Mouse (Mus musculus): Measurements from ENCODE around the gene Sc5d.

- TF ChIP-seq CTCF (IDR thresholded peaks at IDR 0.05; ENCODE audit: borderline replicate concordance, insufficient read depth, low read length) (no peak), POLR2A (IDR thresholded peaks at IDR 0.05; ENCODE audit: low read depth, low read length) (no peak)
Measured at GRCm38 (mm10) chr9:42293596-42293995, 29.5 kb upstream of the Sc5d start.

Data from embryonic fibroblast, embryonic 13.5 days (primary cell).